Mouse (Mus musculus): ENCODE data around the gene Macrod1.

The Macrod1 gene

DNA sequence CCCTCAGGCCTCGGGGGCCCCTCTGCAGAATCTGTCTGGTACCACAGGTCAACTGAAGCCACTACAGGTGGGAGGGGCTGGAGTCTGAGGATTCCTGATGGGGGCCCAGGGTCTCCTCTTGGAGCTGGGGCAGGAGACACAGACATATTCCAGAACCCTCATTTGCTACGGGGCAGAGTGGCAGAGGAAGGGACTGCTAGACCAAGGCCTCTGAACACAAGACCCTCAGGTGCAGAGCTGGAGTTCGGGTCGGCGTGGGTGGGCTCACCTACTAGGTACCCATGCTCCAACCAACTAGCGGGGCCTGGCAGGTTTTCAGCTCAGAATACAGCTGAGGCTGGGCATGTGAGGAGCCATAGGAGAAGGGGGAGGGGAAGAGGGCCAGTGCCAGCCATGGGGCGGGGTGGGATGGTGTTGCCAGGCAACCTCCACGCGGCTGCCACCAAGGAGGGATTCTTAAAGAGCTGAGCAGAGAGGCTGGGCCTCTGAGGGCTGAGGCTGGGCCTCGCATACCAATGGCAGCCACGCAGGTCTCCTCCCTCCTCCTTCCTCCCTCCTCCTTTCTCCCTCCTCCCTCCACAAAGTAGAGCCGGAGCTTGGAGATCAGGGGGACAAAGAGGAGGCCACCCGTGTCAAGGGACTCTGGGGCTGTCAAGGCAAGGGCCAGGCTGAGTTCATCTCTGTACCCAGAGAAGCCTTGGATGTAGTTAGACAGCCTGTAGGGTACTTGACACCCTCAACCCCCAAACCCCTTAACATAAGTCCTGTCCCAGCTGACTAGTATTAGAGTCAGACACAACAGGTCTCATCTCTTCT is 115.6 kb downstream of the Macrod1 start:
- DNase-seq, result peak; percentile 85

GRCm38 (mm10) chr19:7176041-7176696 is 119.6 kb downstream of the Macrod1 start:
- no peak for DNase-seq

- DNase-seq, result no peak
Measured at GRCm38 (mm10) chr19:7177804-7178511, 121.3 kb downstream of the Macrod1 start.

- no peak for DNase-seq
Measured at GRCm38 (mm10) chr19:7178841-7179452, 122.3 kb downstream of the Macrod1 start.

DNA sequence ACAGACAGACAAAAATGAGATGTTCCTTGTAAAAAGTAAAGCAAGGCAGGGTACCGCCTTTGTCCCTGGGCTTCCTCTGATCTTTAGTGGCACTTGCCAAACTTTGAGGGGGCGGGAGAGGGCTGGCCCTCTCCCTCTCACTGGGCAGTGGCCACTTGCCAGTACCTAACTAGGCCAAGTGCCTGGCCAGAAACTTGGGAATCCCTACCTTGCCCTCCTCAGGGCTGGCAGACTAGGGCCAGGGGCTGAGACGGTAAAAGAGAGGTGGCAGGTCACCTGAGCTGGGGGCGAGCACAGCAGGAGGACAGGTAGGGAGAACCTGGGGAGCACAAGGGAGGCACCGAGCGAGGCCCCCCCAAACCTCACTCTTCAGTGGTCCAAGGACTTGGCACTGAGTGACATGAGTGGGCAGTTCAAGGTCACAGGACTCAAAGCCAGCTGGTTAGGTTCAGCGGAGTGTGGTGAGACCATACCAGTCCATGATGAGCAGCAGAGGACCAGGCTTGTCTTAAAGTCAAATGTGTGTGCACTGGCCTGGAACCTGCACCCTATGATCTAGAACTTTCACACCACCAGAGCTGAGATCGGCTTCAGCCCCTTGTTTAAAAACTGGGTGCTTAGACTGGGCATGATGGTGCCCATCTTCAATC is 124.3 kb downstream of the Macrod1 start:
- DNase-seq, result no peak

DNA sequence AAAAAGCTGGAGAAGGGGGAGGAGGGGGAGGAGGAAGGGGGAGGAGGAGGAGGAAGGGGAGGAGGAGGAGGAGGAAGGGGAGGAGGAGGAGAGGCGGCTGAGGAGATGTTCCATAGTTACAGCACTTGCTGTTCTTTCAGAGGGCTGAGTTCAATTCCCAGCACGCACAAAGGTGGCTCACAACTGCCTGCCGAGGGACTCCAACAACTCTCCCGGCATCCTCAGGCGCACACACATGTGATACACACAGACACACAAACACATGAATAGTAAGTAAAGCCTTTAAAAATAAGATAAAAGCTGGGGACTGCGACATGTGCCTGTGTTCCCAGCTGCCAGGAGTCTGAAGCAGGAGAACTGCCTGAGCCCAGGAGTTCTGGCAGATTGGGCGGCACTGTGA is 124.9 kb downstream of the Macrod1 start:
- no peak for DNase-seq

- DNase-seq, result peak; percentile 51
Measured at GRCm38 (mm10) chr19:7182273-7182949, 125.8 kb downstream of the Macrod1 start.

GRCm38 (mm10) chr19:7183419-7183818 is 126.8 kb downstream of the Macrod1 start:
- no peak for DNase-seq

DNA sequence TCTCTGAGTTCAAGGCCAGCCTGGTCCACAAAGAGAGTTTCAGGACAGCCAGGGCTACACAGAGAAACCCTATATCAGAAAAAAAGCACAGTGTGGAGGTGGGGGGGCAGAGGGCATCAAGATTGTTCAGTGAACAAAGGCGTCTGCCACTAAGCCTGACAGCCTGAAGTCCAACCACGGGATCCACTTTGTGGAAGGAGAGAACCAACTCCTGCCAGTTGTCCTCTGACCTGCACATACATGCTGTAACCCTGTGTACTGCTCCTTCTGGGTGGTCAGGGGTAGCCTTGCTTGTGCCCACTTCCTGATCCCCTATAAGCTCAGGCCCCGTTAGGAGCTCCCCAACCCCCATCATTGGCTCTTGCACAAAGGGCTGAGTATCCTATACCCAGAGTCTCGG is 128.4 kb downstream of the Macrod1 start:
- no peak for DNase-seq

DNA sequence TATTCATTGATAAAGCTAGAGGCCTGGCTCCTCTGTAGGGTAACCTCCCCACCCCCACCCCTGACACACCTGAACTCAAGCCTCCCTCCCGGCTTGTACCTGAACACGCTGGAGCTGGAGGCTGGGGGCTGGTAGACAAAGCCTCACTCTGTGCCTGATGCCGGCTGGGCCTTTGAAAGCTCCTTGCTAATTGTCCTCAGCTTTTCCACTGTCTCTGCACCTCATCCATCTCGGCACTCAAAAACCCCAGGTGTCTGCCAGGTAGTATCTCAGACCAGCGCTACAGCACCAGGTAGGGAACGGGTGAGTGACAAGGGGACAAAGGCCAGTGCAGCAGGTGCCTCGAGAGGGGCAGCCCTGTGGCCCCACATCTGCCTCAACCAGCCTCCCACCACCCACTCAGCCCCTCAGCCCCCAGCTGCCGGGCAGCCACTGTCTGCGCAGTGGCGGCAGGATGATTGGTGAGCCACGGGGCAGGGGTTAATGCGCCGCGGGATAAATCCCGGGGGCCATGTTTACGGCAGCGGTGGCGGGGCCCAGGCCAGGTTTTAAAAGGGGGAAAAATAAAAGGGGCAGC is 129.2 kb downstream of the Macrod1 start:
- peak; percentile 78 for DNase-seq

DNA sequence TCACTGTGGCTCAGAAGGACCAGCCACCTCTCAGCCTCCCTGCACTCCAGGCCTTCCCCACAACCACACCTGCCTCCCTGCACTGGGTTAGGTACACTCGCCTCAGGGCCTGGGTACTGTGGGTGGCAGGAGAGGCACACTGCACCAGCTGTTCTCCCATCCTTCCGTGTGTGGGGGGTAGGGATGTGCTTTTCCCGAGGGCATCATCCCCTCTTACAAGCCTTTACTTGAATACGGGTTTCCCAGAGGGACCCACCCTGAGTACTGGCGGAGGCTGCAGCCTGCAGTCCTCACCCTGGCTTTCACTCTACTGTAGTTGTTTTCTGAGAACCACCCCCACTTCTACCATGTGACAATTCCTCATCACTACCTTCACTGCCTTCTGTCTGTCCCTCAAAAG is 130.5 kb downstream of the Macrod1 start:
- DNase-seq, result no peak

DNA sequence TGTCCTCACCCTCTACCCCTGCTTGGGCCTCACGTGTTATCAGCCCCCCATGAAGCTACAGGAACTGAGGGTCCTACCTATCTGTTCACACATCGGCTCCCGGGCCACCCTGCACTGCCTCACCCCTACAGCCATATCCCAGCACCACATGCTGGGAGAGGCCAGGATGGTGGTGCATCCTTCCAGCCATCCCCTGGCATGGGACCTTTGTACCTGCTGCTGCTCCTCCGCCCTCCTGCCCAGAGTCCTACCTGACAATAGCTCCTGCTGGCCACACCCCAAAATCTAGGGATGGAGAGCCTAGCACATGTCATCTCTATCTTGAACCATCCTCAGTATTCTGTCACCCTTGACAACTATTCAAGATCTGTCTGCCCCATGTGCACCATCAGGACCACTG is 132.4 kb downstream of the Macrod1 start:
- DNase-seq, result no peak

DNA sequence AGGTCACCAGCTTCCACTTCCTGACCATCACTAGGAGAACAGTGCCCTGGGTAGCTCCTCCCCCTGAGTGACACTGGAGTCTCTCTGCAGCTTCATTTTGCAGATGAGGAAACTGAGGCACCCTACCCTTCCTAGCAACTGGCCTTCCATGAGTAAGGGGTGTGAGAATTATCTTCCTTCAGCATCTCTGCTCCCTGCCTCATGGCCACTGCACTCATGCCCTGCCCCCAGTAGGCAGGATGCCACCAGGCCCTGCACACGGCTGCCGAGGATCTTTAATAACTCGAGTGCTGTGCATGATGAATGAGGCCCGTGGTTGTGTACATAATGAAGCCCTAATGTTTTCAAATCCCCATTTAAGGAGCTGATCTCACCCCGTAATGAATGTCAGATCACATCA is 134.4 kb downstream of the Macrod1 start:
- DNase-seq, result no peak

- no peak for DNase-seq
Measured at GRCm38 (mm10) chr19:7191639-7192038, 135.0 kb downstream of the Macrod1 start.

- DNase-seq, result no peak
Measured at GRCm38 (mm10) chr19:7192561-7192967, 136.0 kb downstream of the Macrod1 start.

DNA sequence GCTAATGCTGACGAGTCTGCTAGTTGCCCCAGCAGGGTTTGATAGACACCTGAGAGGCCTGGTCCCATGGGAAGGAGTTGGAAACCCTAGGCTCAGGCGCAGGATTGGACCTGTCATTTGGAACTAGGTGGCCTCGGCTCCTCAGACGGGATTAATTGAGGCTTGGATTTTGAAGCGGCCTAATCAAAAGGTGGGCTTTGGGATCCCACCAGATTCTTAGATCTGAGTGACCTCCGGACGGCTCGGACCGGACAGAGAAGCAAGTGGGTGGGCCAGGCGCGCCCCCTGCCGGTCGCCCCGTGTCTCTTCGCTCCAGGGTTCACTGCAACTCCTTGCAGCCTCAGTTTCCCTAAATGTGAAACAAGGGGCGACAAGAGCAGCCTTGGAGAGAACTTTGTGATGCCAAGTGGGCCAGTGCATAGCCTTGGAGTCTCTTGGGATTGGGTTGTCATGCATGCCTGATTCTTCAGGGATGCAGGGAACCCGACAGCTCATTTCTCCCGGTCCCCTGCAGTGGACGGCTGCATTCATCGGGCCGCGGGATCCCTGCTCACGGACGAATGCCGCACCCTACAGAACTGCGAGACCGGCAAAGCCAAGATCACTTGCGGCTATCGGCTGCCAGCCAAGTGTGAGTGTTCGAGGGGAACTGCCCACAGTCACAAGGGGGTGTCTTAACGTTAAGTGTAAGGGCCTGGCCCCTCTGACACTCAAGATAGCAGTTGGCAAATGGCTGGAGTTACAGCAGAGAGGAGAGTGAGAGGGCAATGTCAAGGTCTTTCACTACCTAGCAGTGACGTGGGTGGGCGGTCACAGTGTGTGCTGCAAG is 139.5 kb downstream of the Macrod1 start:
- peak; percentile 79 for DNase-seq

GRCm38 (mm10) chr19:7196741-7197270 is 140.2 kb downstream of the Macrod1 start:
- DNase-seq, result peak; percentile 72

DNA sequence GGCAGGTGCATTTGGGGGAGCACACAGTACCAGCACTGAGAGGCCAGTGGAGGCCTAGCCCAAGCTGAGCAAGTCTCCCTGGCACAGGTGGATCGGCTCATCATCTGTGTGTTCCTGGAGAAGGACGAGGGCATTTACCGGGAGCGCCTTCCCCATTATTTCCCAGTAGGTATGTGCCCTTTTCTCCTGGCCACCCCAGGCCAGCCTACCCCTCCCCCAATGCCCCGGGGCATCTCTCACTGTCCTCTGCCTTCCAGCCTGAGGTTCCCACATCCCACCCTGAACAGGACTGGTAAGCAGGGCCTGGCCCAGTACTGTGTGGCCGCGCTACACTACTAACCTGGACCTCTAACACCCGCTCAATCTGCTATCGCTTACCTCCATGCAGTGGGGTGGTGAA is 140.8 kb downstream of the Macrod1 start:
- no peak for DNase-seq

- no peak for DNase-seq
Measured at GRCm38 (mm10) chr19:7199089-7199488, 142.5 kb downstream of the Macrod1 start.

- DNase-seq, result no peak
Measured at GRCm38 (mm10) chr19:7200427-7200826, 143.8 kb downstream of the Macrod1 start.

DNA sequence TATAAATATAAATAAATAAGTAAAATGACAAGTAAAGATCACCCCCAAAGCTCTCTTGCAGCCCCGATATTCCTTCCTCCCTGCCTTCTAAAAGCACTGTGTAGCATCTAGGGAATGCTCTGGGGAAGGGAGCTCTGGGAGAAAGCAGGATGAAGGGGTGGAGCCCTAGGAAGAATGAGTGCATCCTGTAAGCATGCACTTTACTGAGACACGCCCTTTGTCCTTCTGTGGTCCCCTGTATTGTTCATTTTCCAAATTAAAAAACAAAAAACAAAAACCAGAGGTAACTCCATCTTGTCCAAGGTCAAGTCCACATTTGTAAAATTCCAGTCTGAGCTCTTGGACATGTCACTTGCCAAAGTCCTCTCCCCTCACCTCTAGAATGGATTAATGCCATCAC is 148.3 kb downstream of the Macrod1 start:
- no peak for DNase-seq

Data from embryo, embryonic 11 days (tissue).